Mouse (Mus musculus): ENCODE measurements at regions not wholly inside any gene's neighbourhood (a gene's known extent, or its start where the extent isn't known, plus 50 kb on each side); places are given as distances from the start of the nearest gene placed in this dataset.

DNA sequence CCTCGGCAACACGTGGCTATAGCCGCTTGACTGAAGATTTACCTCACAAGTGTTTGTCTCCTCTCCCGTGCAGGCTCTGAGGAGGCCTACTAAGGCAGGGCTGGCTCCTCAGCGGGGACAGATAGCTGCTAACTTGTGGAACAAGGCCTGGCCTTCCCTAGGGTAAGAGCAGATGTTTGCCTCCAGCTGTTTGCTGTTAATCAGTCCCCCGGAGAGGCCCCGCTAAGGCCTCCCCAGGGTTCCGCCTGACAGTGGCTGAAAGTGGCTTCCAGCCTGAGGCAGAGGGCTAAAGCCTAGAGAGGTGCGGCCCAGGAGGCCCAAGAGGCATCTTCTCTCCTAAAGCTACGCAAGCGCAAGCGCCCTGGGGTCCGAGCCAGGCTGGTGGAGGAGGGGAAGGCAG lies 52.1 kb upstream of the Dlx4 start:
- TF ChIP-seq EP300 (IDR thresholded peaks at IDR 0.05) (no peak), CTCF (IDR thresholded peaks at IDR 0.05) (no peak)

Data from lung, postnatal 0 days (tissue).